Comparison of ENCODE assay signal across 8 mouse cellular contexts in genomic region chr6:47350100-47350690, GRCm38 (mm10).
"Had no signal": no experiment of that assay in that cellular context is flagged by ENCODE, and none has a peak within 500 bp of the region (broad histone marks: within the 10 kb centered on the region; RNA-seq: fewer than 3 reads in every experiment).

No protein-coding gene starts in this region.

- ATAC-seq: liver, embryonic 12.5 days; midbrain, embryonic 16.5 days had no signal

- DNase-seq: kidney, adult 18-20 months; kidney, postnatal 14 days; lung, embryonic 14.5 days; lung, postnatal 10 days; right cerebral cortex, adult 18-20 months; right cerebral cortex, postnatal 25 days had no signal
